Mouse (Mus musculus): ENCODE results near the gene Olfml2a.

Gene Olfml2a

DNA sequence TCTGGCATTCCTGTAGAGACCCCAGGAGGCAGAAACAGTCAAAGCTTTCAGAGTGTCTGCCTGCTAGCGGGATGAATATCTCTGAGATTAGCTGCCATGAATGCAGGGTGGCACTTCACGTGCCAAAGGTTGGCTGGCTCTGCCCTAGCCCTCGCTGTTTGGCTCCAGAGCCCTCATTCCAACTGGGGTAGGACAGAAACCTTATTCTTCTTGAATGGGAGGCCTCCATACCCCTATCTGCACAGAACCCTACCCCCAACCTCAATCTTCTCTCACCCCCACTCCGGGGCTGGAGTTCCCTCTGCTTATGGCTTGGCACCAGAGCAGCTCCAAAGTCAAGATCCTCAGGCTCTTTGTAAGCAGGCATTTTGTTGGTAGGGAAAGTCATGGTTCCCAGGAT, 46.1 kb downstream of the Olfml2a start:
- DNase-seq (ENCODE audit: extremely low read depth, low read depth, low spot score), result no peak

DNA sequence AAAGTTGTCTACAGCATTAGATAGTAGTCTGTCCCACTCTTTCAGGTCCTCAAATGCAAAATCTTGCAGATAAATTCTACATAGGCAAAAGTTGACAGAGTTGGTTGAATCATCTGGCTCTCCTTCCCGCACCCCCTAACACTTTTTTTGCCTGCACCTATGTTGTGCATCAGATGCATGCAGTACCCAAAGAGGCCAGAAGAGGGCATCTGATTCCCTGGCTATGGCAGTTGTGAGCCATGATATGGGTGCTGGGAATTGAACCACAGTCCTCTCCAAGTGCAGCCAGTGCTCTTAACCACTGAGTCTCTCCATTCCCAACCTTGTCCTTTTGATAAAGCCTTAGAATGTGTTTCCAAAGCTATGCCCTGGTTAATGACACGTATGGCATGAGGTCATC, 51.7 kb downstream of the Olfml2a start:
- no peak for DNase-seq (ENCODE audit: extremely low read depth, low read depth, low spot score)

GRCm38 (mm10) chr2:38986580-38986979, 54.8 kb downstream of the Olfml2a start:
- peak; percentile 93 for DNase-seq (ENCODE audit: extremely low read depth, low read depth, low spot score)

DNA sequence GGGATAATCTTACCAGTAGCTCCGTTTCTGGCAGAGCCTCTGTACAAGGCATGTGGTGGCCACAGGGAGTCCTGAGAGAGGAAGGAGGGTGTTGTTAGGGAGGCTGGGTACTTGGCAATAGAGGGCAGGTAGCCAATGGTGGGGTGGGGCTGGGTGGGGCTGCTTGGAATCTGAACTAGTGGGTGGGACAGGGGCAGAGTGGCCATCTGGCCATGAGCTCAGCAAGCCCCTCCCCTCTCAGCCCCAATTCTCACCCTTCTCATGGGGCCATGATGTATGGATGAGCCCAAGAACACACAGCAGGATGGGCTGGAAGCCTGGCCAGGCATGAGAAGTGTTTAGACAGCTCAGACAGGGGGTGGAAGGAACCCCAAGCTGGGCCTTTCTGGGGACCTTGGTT, 55.6 kb downstream of the Olfml2a start:
- no peak for DNase-seq (ENCODE audit: extremely low read depth, low read depth, low spot score)

- DNase-seq (ENCODE audit: extremely low read depth, low read depth, low spot score), result peak; percentile 90
Observed at GRCm38 (mm10) chr2:38987803-38988510, 56.2 kb downstream of the Olfml2a start.

DNA sequence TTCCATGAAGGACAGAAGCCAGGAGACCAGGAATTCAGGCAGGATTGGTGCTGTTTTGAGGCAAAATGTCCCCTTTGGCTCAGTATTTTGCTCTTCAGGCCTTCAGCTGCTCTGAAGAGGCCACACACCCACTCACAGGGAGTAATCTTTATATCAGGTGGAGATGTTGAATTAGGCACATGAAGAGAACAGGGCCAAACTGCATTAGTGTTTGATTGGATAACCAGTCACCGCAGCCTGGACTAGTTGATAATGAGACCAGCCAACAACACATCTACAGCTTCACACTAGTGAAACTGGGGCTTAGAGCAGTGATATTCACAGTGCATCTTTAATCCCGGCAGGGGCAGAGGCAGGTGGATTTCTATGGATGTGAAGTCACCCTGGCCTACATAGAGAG, 57.2 kb downstream of the Olfml2a start:
- DNase-seq (ENCODE audit: extremely low read depth, low read depth, low spot score), result no peak

GRCm38 (mm10) chr2:38992004-38992403, 60.2 kb downstream of the Olfml2a start:
- DNase-seq (ENCODE audit: extremely low read depth, low read depth, low spot score), result no peak

GRCm38 (mm10) chr2:38992452-38992851, 60.7 kb downstream of the Olfml2a start:
- no peak for DNase-seq (ENCODE audit: extremely low read depth, low read depth, low spot score)

GRCm38 (mm10) chr2:38997386-38998374, 65.9 kb downstream of the Olfml2a start, which contains the start of gene Wdr38:
TSS of gene Wdr38 (plus strand) at chr2:38997476.
- DNase-seq (ENCODE audit: extremely low read depth, low read depth, low spot score), result no peak

DNA sequence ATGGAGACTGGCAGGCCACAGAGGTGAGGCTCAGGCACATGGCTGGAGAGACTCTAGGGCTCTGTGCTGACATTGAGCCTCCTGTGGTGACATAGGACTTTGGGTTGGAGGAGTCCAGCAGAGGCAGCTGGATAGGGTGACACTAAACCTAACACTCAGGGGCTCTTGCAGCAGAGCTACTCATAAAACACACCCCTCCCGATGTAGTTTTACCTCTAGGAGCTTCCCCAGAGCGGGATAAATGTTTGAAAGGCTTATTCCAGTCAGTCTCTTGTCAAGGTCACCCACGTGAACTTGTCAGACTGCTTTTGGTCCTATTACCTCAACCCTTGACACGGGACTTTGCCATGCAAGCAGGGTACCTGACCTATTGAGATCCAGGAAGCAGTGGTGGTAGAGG, 67.6 kb downstream of the Olfml2a start:
- DNase-seq (ENCODE audit: extremely low read depth, low read depth, low spot score), result no peak

- no peak for DNase-seq (ENCODE audit: extremely low read depth, low read depth, low spot score)
Observed at GRCm38 (mm10) chr2:38999910-39000586, 68.3 kb downstream of the Olfml2a start.

GRCm38 (mm10) chr2:39000587-39000919, 68.8 kb downstream of the Olfml2a start:
- DNase-seq (ENCODE audit: extremely low read depth, low read depth, low spot score), result no peak

DNA sequence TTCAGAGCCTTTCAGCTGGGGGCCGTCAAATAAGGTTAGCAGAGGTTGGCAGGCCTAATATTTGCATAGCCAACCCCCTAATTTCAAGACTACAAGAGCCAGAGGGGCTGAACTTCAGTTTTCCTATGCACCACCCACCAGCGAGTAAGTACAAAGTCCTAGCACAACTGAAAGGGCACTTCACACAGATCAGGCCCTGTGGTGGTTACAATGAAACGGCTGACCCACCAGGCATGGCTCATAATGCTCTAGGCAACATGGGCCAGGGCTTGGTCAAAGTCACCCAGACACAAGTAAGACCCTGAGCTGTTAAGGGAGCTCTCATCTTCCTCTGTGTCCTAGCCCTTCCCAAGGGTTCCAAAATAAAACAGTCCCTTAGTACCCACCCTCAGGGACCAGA, 70.1 kb downstream of the Olfml2a start:
- no peak for DNase-seq (ENCODE audit: extremely low read depth, low read depth, low spot score)

GRCm38 (mm10) chr2:39003106-39003505, 71.3 kb downstream of the Olfml2a start:
- DNase-seq (ENCODE audit: extremely low read depth, low read depth, low spot score), result no peak

DNA sequence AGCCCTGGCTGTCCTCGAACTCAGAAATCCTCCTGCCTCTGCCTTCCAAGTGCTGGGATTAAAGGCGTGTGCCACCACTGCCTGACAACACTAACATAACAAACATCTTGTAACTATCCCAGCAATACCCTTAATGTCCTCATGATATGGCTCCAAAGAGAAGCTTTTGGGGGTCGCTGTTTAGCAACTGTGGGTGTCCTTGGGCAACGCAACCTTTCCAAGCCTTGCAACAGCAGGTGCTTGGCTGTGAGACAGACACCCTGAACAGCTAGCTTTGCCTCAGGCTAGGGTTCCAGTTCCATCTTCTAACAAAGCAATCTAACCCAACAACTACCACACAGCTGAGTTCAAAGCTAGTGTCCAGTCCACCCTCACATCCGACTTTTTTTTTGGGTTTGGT, 71.7 kb downstream of the Olfml2a start:
- no peak for DNase-seq (ENCODE audit: extremely low read depth, low read depth, low spot score)

DNA sequence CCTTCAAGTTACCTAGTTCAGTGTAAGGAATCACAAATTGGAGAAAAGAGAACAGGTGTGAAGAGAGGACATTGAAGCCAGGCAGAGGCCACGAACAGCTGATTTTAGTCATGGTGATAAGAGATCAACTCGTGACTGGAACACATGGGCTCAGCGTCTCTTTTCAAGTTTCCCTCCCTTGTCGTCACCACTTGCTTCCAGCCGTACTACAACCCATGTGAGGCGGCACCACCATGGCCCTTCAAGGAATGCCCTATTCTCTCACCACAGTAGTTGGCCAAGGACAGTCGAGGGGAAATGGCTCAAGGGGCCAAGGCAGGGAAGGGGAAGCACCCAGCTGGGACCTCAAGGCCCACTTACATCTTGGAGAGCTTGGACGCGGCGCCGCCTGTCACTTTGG, 72.6 kb downstream of the Olfml2a start:
- DNase-seq (ENCODE audit: extremely low read depth, low read depth, low spot score), result no peak

DNA sequence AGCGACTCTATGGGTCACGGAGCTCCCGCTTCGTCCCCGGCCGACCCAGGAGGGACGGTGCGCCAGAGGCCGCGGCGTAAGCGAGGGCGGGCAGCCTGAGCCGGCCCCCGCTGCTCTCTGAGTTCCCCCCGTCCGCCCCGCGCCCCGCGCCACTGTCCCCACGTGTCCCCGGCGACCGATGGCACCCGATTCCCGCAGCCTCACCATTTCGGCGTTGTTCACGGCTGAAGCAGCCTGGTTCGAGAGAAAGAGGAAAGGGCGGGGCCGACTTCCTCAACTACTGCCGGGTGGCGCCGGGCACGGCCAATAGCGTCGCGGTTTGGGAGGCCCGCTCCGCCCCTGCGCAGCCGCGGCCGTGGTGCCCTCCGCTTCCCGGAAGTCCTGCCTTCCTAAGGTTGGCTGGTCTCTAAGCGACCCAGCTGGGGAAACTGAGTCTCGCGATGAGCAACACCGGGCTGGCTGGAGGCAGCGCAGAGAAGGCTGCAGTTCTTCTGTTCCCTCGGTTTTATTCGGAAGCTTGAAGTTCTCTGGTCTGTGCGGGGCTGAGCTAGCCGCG, 73.2 kb downstream of the Olfml2a start, which contains the start of gene Arpc5l:
Gene Arpc5l (plus strand): TSS at position 469 of the 556 bp plus-strand sequence.
- DNase-seq (ENCODE audit: extremely low read depth, low read depth, low spot score), result no peak

- no peak for DNase-seq (ENCODE audit: extremely low read depth, low read depth, low spot score)
Observed at GRCm38 (mm10) chr2:39005574-39006079, 73.8 kb downstream of the Olfml2a start, which contains the start of gene Rpl35. TSS of gene Rpl35 (minus strand) at chr2:39005624.

- no peak for DNase-seq (ENCODE audit: extremely low read depth, low read depth, low spot score)
Observed at GRCm38 (mm10) chr2:39006149-39006730, 74.5 kb downstream of the Olfml2a start.

DNA sequence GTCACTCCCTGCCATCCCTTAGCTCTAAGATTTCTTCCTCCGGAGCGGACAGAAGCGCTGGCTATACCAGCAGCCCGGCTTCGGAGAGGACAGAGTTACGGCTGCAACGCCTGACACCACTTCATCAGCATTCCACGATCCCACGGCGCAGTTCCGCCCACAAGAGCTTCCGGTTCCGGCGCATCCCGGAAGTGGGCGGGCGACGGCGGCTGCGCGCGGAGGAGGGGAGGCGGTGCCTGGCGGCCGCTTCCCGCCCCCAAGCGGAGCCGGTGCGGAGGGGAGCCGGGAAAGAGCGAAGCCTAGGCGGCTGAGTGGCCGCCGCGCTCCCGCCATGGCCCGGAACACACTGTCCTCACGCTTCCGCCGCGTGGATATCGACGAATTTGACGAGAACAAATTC, 76.1 kb downstream of the Olfml2a start:
- no peak for DNase-seq (ENCODE audit: extremely low read depth, low read depth, low spot score)

Measured in fat pad, adult 2 months (tissue).